Comparison of ENCODE assay signal across 8 mouse cellular contexts in the genomic region with DNA sequence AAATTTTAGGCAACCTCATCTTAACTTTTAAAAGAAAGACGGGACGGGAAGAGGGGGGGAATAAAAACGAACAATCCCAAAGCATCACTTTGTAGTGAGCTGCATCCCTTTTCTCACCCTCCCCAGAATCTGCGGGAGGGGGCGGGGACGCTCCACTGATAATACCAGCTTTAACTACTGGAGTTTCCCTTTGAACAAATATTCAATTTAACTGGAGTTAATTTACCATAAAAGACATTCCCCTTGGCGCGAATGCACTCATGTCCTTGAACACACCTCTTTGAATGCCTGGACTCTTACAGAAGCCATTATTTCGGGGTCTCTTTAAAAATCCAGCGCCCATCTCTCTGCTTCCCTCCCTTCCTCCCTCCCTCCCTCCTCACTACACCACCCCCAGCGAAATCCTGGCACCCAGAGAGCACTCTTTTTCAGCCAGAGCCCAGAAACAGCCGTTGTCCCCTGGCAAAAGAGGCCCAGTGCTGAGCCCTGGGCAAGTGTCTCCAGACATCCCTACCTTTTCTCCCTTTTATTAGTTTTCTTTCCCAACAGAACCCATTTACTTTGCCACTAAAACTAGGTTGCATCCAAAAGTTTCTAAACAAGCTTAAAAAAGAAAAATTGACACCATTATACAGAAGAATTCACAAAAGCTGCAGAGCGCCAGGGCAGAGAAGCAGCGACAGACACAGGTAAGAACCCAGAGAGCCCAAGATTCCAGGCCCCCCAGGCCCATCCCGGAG.
DNase-seq lines count a peak whose midpoint lies in the region; ATAC-seq lines count a peak whose summit lies in the region.

No protein-coding gene starts in this region.

- peak overlapping the region; percentile 89 for H3K4me2 ChIP-seq in embryonic facial prominence, embryonic 14.5 days (ENCODE audit: low read depth, low read length)
- peak overlapping the region; percentile 65 for H3K4me2 ChIP-seq in liver, embryonic 13.5 days

- H3K27me3 ChIP-seq in embryonic facial prominence, embryonic 14.5 days (replicated peaks; ENCODE audit: control insufficient read depth, insufficient read depth, low read length), result no peaks in the 10 kb centered on the region
- H3K27me3 ChIP-seq in hindbrain, embryonic 10.5 days (ENCODE audit: insufficient read depth, poor library complexity, severe bottlenecking), result peaks cover 60% of the 10 kb centered on the region
- H3K27me3 ChIP-seq in liver, embryonic 13.5 days, result peaks cover 99% of the 10 kb centered on the region

- 8% methylated on average over 15 of the region's 15 CpGs for WGBS in embryonic facial prominence, embryonic 14.5 days
- WGBS in hindbrain, embryonic 10.5 days, result 3% methylated on average over 15 of the region's 15 CpGs
- WGBS in liver, embryonic 13.5 days (ENCODE audit: insufficient replicate concordance), result 11% methylated on average over 15 of the region's 15 CpGs

- peak overlapping the region; percentile 100 for H3K27ac ChIP-seq in embryonic facial prominence, embryonic 14.5 days (replicated peaks; ENCODE audit: low read depth, low read length)
- H3K27ac ChIP-seq in hindbrain, embryonic 10.5 days, result peak overlapping the region; percentile 98
- H3K27ac ChIP-seq in liver, embryonic 13.5 days, result peak overlapping the region; percentile 68

- ATAC-seq in embryonic facial prominence, embryonic 14.5 days (ENCODE audit: low read depth), result no peak
- ATAC-seq in liver, embryonic 13.5 days (ENCODE audit: low read depth), result no peak
- ATAC-seq in CD4-positive, CD25-positive, alpha-beta regulatory T cell, adult 4 months, result no peak

- H3K9me3 ChIP-seq in embryonic facial prominence, embryonic 14.5 days (ENCODE audit: control insufficient read depth, low read length), result no peaks in the 10 kb centered on the region
- no peaks in the 10 kb centered on the region for H3K9me3 ChIP-seq in hindbrain, embryonic 10.5 days
- no peaks in the 10 kb centered on the region for H3K9me3 ChIP-seq in liver, embryonic 13.5 days (replicated peaks)

- peak overlapping the region; percentile 88 for H3K4me3 ChIP-seq in embryonic facial prominence, embryonic 14.5 days (ENCODE audit: low read depth, low read length)
- H3K4me3 ChIP-seq in hindbrain, embryonic 10.5 days, result peak overlapping the region; percentile 79
- H3K4me3 ChIP-seq in liver, embryonic 13.5 days (replicated peaks), result peak overlapping the region; percentile 64

- H3K36me3 ChIP-seq in embryonic facial prominence, embryonic 14.5 days (ENCODE audit: control insufficient read depth, insufficient read depth, low read length), result no peaks in the 10 kb centered on the region
- no peaks in the 10 kb centered on the region for H3K36me3 ChIP-seq in hindbrain, embryonic 10.5 days
- no peaks in the 10 kb centered on the region for H3K36me3 ChIP-seq in liver, embryonic 13.5 days

- H3K9ac ChIP-seq in embryonic facial prominence, embryonic 14.5 days (ENCODE audit: low read depth, low read length), result peak overlapping the region; percentile 100
- H3K9ac ChIP-seq in liver, embryonic 13.5 days, result peak overlapping the region; percentile 57

- peaks cover 37% of the 10 kb centered on the region for H3K4me1 ChIP-seq in embryonic facial prominence, embryonic 14.5 days (ENCODE audit: control insufficient read depth, insufficient read depth, low read length)
- H3K4me1 ChIP-seq in hindbrain, embryonic 10.5 days (replicated peaks), result peaks cover 81% of the 10 kb centered on the region
- peaks cover 21% of the 10 kb centered on the region for H3K4me1 ChIP-seq in liver, embryonic 13.5 days (replicated peaks)

- DNase-seq in right cerebral cortex, postnatal 4 days, result peak; percentile 42
- no peak for DNase-seq in right cerebral cortex, postnatal 14 days
- no peak for DNase-seq in embryonic facial prominence, embryonic 14.5 days (ENCODE audit: low spot score)
- no peak for DNase-seq in hindbrain, embryonic 10.5 days (ENCODE audit: low spot score)
- DNase-seq in liver, embryonic 13.5 days, result no peak
- peak; percentile 65 for DNase-seq in skeletal muscle tissue, adult 2 months (ENCODE audit: low read depth, low spot score)
- no peak for DNase-seq in thymus, adult 18-20 months

Comparison
In these comparisons a context has a peak if more than half of its experiments do, and no peak if none do; other contexts are left out.
1. DNase-seq: peak in right cerebral cortex, postnatal 4 days (single experiment) and skeletal muscle tissue, adult 2 months (single experiment); none in right cerebral cortex, postnatal 14 days (single experiment), embryonic facial prominence, embryonic 14.5 days (single experiment), hindbrain, embryonic 10.5 days (single experiment), liver, embryonic 13.5 days (single experiment) and thymus, adult 18-20 months (0 of 2).
2. Peak in every context shown above with its lines, with median percentiles within 50 percentile points of each other: H3K27ac ChIP-seq and H3K4me3 ChIP-seq.